Mouse (Mus musculus) adrenal gland, adult 2 months (tissue): Measurements from ENCODE around the gene M1ap. TPM values are rescaled to one million over a fixed set of nuclear protein-coding genes. Genes with fewer than 3 reads are reported as not detected.

Experiments
- DNase-seq: peaks from one replicate; pipeline ENCODE4 v3.0.0; 2021
- polyA plus RNA-seq: library from polyadenylated mRNA; depleted of rRNA; stranded (reverse); fragments of >200 nt; gene quantifications from 2 replicates; pipeline ENCODE4 v1.2.3, GENCODE M21; 2012
- total RNA-seq, 2 experiments: library from RNA; stranded (reverse); gene quantifications; 2 replicates each; pipeline ENCODE4 v1.2.3; 2021

M1ap gene
- total and polyA plus RNA-seq, 3 experiments, result not detected

GRCm38 (mm10) chr6:82939167-82939912 is 7.4 kb upstream of the M1ap start, which contains the start of gene Sema4f:
Gene Sema4f (minus strand): TSS chr6:82939769.
- peak; percentile 56 for DNase-seq

- DNase-seq, result no peak
Measured at GRCm38 (mm10) chr6:82940765-82941164, 5.9 kb upstream of the M1ap start.

- DNase-seq, result no peak
Measured at GRCm38 (mm10) chr6:82945750-82946149, 952 bp upstream of the M1ap start.

GRCm38 (mm10) chr6:82956553-82957251 is 10.0 kb downstream of the M1ap start:
- no peak for DNase-seq

- DNase-seq, result no peak
Measured at GRCm38 (mm10) chr6:82961664-82962063, 15.0 kb downstream of the M1ap start.

- DNase-seq, result no peak
Measured at GRCm38 (mm10) chr6:82969249-82970084, 22.8 kb downstream of the M1ap start.

GRCm38 (mm10) chr6:82971031-82971430 is 24.3 kb downstream of the M1ap start:
- DNase-seq, result peak; percentile 52

- DNase-seq, result no peak
Measured at GRCm38 (mm10) chr6:82987411-82987971, 40.8 kb downstream of the M1ap start.

GRCm38 (mm10) chr6:82993696-82994095 is 47.0 kb downstream of the M1ap start:
- no peak for DNase-seq

- DNase-seq, result no peak
Measured at GRCm38 (mm10) chr6:82994372-82994771, 47.7 kb downstream of the M1ap start.

GRCm38 (mm10) chr6:82996740-82997315 is 50.1 kb downstream of the M1ap start:
- DNase-seq, result peak; percentile 93

GRCm38 (mm10) chr6:82997511-82998102 is 50.9 kb downstream of the M1ap start:
- peak; percentile 56 for DNase-seq

- no peak for DNase-seq
Measured at GRCm38 (mm10) chr6:82998326-82998725, 51.6 kb downstream of the M1ap start.

- peak; percentile 23 for DNase-seq
Measured at GRCm38 (mm10) chr6:82999986-83000385, 53.3 kb downstream of the M1ap start.

- DNase-seq, result no peak
Measured at GRCm38 (mm10) chr6:83003082-83003481, 56.4 kb downstream of the M1ap start.

- DNase-seq, result no peak
Measured at GRCm38 (mm10) chr6:83003850-83004249, 57.1 kb downstream of the M1ap start.

GRCm38 (mm10) chr6:83004309-83004708 is 57.6 kb downstream of the M1ap start:
- DNase-seq, result no peak

GRCm38 (mm10) chr6:83004872-83005271 is 58.2 kb downstream of the M1ap start:
- DNase-seq, result peak; percentile 19

GRCm38 (mm10) chr6:83005444-83006011 is 58.8 kb downstream of the M1ap start:
- DNase-seq, result no peak

- no peak for DNase-seq
Measured at GRCm38 (mm10) chr6:83006114-83006513, 59.4 kb downstream of the M1ap start.

- no peak for DNase-seq
Measured at GRCm38 (mm10) chr6:83008659-83009058, 62.0 kb downstream of the M1ap start.
